8 mouse cellular contexts compared by ENCODE assay signal in the genomic region with DNA sequence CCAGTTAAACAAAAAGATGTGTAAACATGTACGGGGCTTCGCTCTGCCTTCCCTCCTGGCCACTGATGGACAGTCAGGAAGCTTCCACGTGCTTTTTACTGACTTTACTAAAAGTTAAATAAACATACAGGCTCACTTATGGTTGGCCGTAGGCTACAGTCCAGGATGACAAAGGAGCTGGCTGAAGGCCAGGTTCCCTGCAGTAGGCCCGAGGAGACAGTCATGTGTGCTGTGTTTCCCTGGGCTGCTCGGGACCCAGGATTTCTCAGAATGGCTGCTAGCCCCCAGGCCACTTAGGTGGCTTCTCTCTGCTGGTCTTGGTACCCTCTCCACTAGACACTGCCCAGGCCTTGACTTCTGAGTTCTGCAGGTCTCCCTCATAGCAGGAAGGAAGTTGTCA. TPM values are rescaled to one million over a fixed set of nuclear protein-coding genes. Genes with fewer than 3 reads are reported as not detected.
A peak's percentile ranks its signal among the peaks of the same experiment; 100 is the strongest.
DNase-seq lines count a peak whose midpoint lies in the region; ATAC-seq lines count a peak whose summit lies in the region.

No protein-coding gene starts in this region.

- peak; percentile 46 for DNase-seq in layer of hippocampus, adult 11-12 months (ENCODE audit: low spot score)
- DNase-seq in layer of hippocampus, adult 8-10 months (ENCODE audit: low spot score in 2 of 2): no peak
- DNase-seq in heart, postnatal 14 days: peak; percentile 60 to 68
- DNase-seq in lung, postnatal 36 days: peak; percentile 30
- no peak for DNase-seq in urinary bladder, postnatal 25 days (ENCODE audit: low spot score)
- no peak for DNase-seq in spleen, postnatal 10 days (ENCODE audit: low spot score in 2 of 2)
- no peak for DNase-seq in embryo, embryonic 11 days

- intact Hi-C loops in heart, postnatal 14 days (cut with DNase I): no loop called here

- ATAC-seq in cerebellum, adult (ENCODE audit: insufficient number of reproducible peaks, low FRiP score, low TSS enrichment): 0 out of 2 replicates have a peak, but pooled peaks have one; percentile 16

RNA-seq across cellular contexts. Expression of gene 2210016L21Rik, which starts 6.9 kb away (rescaled TPM):
- 100 to 1,000 TPM; 183 to 208 (median 204) TPM for total RNA-seq in layer of hippocampus, adult 8-10 months (2022)
- 10 to 100 TPM; 28.6 to 31.2 TPM for total RNA-seq in heart, postnatal 14 days (2021)

RNA-seq across cellular contexts. Expression of gene Hnf1a, which starts 22.0 kb away (rescaled TPM):
- total RNA-seq in layer of hippocampus, adult 8-10 months (2022): not detected
- under 1 TPM in 1 of 2 experiments, not detected in 1; 0.10 TPM for total RNA-seq in heart, postnatal 14 days (2021)

RNA-seq across cellular contexts. Expression of gene Oasl1, which starts 25.9 kb away (rescaled TPM):
- 1 to 10 TPM in 1 of 4 experiments, under 1 TPM in 1, not detected in 2; 0.80 to 1.1 TPM for total RNA-seq in layer of hippocampus, adult 8-10 months (2022)
- total RNA-seq in heart, postnatal 14 days (2021): under 1 TPM in 1 of 2 experiments, not detected in 1; 0.83 TPM

RNA-seq across cellular contexts. Expression of gene Oasl2, which starts 52.2 kb away (rescaled TPM):
- total RNA-seq in layer of hippocampus, adult 8-10 months (2022): 1 to 10 TPM; 1.3 to 9.8 (median 4.7) TPM
- total RNA-seq in heart, postnatal 14 days (2021): 1 to 10 TPM; 5.1 to 5.3 TPM

Comparison
In these comparisons a context has a peak if more than half of its experiments do, and no peak if none do; other contexts are left out.
1. DNase-seq: peak in layer of hippocampus, adult 11-12 months (single experiment), heart, postnatal 14 days (2 of 2) and lung, postnatal 36 days (single experiment); none in layer of hippocampus, adult 8-10 months (0 of 2), urinary bladder, postnatal 25 days (single experiment), spleen, postnatal 10 days (0 of 2) and embryo, embryonic 11 days (single experiment).
2. RNA of gene 2210016L21Rik, which starts 6.9 kb away (total RNA-seq): 183 to 208 TPM in layer of hippocampus, adult 8-10 months; 28.6 to 31.2 TPM in heart, postnatal 14 days; every median in the first group is over 4 times any median in the second.